Mouse (Mus musculus) embryonic fibroblast, embryonic 13.5 days (primary cell): ENCODE measurements at regions not wholly inside any gene's neighbourhood (a gene's known extent, or its start where the extent isn't known, plus 50 kb on each side); places are given as distances from the start of the nearest gene placed in this dataset.
A peak's percentile ranks its signal among the peaks of the same experiment; 100 is the strongest.

ENCODE experiments used
- H3K27ac ChIP-seq: 2 replicates; pipeline ENCODE4 v1.5.1; 2012; ENCODE audit warnings: low read length, control low read depth, inconsistent platforms; ENCODE audit not compliant: insufficient read depth
- H3K4me1 ChIP-seq: 2 replicates; pipeline ENCODE4 v1.6.1; 2011; ENCODE audit warnings: low read length; ENCODE audit not compliant: control insufficient read depth, insufficient read depth
- H3K4me3 ChIP-seq: 2 replicates; pipeline ENCODE4 v1.5.1; 2011; ENCODE audit warnings: mild to moderate bottlenecking, control low read depth, low read length; ENCODE audit not compliant: insufficient read depth
- CTCF ChIP-seq: IDR thresholded peaks from 2 replicates; pipeline ENCODE4 v1.5.1; 2011; ENCODE audit warnings: mild to moderate bottlenecking, control low read depth, low read length, moderate library complexity, borderline replicate concordance; ENCODE audit not compliant: insufficient read depth
- POLR2A ChIP-seq: IDR thresholded peaks from 2 replicates; pipeline ENCODE4 v1.6.1; 2011; ENCODE audit warnings: low read depth, mild to moderate bottlenecking, control low read depth, low read length, moderate library complexity

DNA sequence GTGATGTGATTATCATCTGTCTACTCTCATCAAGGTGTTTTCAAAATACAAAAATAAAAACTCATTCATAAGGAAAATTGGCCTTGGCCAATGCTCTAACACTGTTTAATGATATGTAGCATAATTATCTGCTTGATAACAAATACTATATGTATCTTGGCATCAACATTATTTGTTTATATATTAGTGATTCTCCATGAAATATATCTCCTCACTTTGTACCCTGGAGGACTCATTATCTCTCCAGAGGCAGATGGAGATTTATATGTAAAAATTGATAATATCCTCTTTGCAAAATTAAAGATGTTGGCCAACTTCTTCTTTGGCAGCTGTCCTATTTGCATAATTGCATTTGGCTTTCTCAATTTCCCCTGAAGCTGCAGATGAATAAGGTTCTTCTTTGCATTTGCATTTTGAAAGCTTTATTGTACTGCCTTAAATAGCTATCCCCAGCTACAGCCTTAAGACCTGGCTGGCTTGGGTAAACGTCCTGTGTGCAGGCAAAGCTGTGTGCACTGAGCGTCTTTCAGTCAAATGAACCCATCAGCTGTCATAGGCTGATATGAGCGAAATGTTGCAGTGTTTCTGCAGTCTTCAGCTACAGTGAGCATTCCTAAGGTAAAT is 124.7 kb upstream of the Otogl start:
- no peak for TF ChIP-seq CTCF
- TF ChIP-seq POLR2A: no peak
- no peak overlapping the region for H3K4me3 ChIP-seq
- H3K4me1 ChIP-seq: no peaks in the 10 kb centered on the region
- no peak overlapping the region for H3K27ac ChIP-seq

DNA sequence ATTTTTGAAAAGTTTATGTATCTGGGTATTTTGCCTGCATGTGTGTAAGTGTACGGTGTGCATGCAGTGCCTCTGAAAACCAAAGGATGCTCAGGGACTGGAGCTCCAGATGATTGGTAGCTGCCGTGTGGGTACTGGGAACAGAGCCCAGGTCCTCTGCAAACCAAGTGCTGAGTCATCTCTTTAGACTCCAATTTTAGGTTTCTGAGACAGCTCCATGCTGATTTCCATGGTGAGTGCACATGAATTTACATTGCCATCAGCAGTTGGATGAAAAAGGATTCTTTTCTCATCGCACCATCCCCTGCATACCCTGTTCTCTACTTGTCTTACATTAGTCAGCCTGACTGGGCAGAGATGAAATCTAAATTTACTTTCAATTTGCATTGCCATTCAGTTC is 122.1 kb upstream of the Otogl start:
- H3K4me1 ChIP-seq: no peaks in the 10 kb centered on the region
- H3K27ac ChIP-seq: no peak overlapping the region
- TF ChIP-seq POLR2A (no peak), CTCF (no peak)
- H3K4me3 ChIP-seq: no peak overlapping the region

DNA sequence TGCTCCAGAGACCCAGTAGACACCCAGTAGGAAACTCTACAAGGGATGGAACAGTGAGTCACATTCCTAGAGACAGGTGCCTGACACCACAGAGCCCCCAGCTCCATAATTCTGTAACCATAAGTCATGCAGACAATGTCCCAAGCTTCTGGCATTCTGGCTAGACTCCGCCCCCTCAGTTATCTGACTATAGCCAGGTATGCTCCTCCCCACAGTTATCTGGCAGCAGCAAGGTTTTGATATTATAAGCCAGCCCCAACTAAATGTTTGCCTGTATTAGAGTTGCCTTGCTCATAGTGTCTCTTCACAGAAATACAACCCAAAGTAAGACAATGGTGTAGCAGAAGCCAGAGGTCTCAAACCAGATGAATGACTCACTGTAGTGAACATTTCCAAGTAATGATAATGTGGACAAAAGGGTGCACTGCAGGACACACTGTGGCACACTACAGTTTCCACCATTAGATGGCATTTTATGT is 121.4 kb upstream of the Otogl start:
- H3K4me3 ChIP-seq: no peak overlapping the region
- TF ChIP-seq POLR2A (no peak), CTCF (no peak)
- H3K27ac ChIP-seq: no peak overlapping the region
- no peaks in the 10 kb centered on the region for H3K4me1 ChIP-seq

DNA sequence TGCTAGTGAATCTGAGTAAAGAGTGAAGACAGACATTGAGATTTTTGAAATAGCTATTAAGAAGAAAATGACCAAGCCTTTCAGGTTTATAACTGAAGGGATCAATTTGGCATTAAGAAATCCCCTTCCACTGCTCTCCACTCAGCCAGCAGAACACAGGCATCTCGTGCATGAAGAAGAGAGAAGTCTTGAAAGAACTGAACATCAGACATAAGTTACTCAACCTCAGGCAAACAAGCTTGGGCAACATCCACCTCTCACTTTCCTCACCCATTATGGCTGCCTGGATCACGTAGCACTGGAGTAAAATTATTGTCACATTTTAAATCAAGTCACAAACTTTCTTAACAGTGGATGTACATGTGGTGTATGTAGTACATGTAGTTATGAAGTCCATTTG is 115.6 kb upstream of the Otogl start:
- H3K4me1 ChIP-seq: no peaks in the 10 kb centered on the region
- H3K27ac ChIP-seq: no peak overlapping the region
- no peak overlapping the region for H3K4me3 ChIP-seq
- no peak for TF ChIP-seq POLR2A
- no peak for TF ChIP-seq CTCF

DNA sequence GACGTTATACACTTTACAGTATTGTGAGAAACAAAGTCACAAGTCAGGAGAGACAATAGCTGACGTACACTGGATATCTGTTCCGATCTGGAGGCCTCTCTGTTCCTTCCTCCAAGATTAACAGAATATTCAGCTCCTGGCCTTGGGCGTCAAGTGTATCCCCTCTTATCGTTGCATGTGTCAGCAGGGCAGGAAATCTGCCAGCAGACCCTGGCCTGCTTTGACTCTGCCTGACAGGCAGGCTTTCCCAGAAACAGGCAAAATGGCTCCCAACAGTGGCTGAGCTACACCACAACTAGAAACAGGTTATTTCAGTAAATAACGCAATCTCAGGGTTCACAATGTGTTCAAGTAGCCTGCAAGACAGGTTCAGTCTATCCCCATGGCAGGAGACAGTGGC is 112.3 kb upstream of the Otogl start:
- no peaks in the 10 kb centered on the region for H3K4me1 ChIP-seq
- no peak overlapping the region for H3K27ac ChIP-seq
- no peak for TF ChIP-seq POLR2A
- no peak for TF ChIP-seq CTCF
- no peak overlapping the region for H3K4me3 ChIP-seq

DNA sequence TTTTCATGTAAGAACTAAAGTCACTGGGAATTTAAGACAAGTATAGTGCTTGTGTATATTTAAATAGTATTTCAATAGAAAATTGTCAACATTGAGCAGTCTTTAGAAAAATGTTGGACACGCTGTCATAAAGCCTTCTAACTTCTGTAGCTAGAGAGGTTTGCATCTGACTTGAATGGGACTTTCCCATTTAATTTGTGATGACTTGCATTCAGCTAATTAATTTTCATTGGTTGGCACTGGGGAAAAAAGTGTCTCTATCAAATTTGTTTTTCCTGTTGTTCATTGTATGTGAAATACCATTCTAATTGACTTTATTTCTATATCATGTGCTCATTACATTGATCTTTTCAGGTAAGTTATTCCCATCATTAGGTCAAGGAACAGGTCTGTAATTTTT is 104.6 kb upstream of the Otogl start:
- H3K4me3 ChIP-seq: no peak overlapping the region
- no peaks in the 10 kb centered on the region for H3K4me1 ChIP-seq
- TF ChIP-seq CTCF (no peak), POLR2A (no peak)
- no peak overlapping the region for H3K27ac ChIP-seq

DNA sequence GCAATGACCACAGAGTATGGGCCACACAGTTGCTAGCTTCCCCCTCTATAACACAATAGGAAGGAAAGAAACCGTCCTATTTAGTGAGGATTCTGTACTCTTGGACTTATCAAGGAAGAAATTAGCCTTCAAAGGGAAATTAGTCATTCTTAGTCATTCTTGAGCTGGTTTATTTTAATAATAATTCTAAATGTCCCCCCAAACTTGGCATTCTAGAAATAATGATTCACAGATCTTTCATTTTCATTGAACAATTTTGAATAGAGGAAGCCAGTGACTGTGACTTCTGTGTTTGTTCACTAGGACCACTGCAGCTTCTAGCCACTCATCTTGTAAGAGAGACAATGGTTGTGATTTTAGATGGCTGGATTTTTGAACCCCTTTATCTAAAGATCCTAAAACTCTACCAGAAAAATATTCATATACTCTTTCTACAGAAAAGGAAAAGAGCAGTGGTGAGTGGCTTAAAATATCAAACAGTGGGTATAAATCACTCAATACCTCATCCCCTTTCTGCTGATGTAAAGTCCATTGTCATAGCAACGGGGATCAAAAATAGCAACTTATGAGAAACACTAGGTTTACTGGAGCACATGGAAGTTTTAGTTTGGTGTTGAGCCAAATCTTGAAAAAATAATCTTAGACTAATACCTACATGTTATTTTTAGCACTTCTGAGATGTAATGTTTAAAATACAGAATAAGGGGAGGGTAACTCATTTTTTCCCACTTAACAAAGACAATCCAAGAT is 83.1 kb upstream of the Otogl start:
- TF ChIP-seq CTCF (no peak), POLR2A (no peak)
- no peak overlapping the region for H3K4me3 ChIP-seq
- H3K27ac ChIP-seq: peak overlapping the region; percentile 68; the same call in 1 of the 2 replicates
- no peaks in the 10 kb centered on the region for H3K4me1 ChIP-seq

DNA sequence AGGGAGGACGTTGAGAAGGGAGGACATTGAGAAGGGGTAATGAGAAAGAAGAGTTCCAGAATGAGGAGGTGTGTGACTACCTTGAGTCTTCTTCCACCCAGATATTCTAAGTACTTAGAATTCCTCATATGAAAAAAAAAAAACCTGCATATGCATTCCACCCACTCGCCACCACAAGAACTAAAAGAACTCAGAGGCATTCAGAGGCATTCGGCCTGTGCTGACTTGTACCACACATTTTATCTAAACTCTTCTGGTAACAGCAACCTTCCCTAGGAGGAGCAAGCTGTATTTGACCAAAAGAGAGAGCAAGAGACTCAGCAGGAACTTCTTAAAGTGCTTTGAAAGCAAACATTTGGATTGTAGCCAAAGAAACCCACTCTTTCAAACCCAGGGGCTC is 80.7 kb upstream of the Otogl start:
- Histone ChIP-seq H3K27ac (peak overlapping the region; percentile 76), H3K4me3 (no peak overlapping the region), H3K4me1 (no peaks in the 10 kb centered on the region; the same call in 1 of the 2 replicates)
- TF ChIP-seq POLR2A: no peak
- TF ChIP-seq CTCF: no peak

DNA sequence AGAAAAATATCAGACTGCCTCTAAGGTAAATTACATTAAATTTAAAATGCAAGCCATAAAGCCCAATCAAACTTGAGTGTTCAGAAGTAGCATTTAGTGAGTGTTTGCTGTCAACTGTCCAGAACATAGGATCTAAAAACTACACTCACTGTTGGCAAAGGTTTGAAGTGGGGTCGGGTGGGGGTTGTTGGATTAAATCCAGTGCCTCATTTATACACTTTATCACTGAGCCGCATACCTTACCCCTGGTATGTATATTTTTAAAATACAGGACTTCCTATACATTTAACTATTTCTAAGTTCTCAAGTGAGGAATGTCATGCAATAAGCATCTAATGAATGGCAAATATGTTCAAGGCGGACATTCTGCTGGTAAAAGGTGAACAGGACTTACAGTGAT is 78.6 kb upstream of the Otogl start:
- no peak overlapping the region for H3K27ac ChIP-seq
- H3K4me3 ChIP-seq: no peak overlapping the region
- TF ChIP-seq CTCF: no peak
- TF ChIP-seq POLR2A: no peak
- H3K4me1 ChIP-seq: no peaks in the 10 kb centered on the region; the same call in 1 of the 2 replicates

DNA sequence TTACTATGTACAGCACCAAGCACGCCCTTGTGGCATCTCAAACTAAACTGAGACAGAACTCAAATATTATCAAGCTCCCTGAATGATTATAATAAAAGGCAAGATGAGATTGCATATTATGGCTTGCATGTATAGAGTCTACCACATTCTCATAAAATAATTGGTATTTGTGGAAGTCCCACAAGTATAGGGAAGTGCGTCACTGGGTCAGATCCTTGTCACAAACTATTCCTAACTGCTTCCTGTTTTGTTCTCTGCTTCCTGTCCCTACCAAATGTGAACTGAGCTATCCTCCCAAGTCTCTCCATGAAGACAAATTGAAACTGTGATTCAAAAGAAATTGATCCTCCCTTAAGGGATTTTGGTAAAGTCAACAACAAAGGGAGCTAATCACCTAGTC is 78.0 kb upstream of the Otogl start:
- H3K4me1 ChIP-seq: no peaks in the 10 kb centered on the region; the same call in 1 of the 2 replicates
- no peak overlapping the region for H3K27ac ChIP-seq
- no peak overlapping the region for H3K4me3 ChIP-seq
- TF ChIP-seq CTCF (no peak), POLR2A (no peak)
